Comparison of ENCODE assay signal across 13 mouse cellular contexts in the genomic region with DNA sequence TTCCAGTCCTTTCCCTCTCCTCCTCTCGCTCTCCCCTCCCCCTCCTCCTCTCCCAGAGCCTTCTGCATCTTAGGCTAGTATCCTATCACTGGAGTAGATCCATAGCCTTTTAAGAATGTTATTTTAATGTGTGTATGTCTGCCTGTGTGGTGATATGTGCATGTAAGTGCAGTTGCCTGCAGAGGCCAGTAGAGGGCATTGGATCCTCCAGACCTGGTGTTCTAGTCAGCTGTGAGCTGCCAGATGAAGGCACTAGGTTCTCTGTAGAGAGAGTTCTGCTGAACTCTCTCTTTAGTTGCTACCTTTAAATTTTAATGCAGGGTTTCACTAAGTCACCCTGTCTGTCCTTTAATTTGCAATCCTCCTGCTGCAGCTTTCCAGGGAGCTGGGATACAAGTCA.
DNase-seq lines count a peak whose midpoint lies in the region; TF ChIP-seq lines count a peak whose summit lies in the region.
"Had no signal": no experiment of that assay in that cellular context is flagged by ENCODE, and none has a peak within 500 bp of the region (broad histone marks: within the 10 kb centered on the region; RNA-seq: fewer than 3 reads in every experiment).

No protein-coding gene starts in this region.

- H3K4me1 ChIP-seq in bone marrow macrophage, adult 2 months (ENCODE audit: control insufficient read depth, insufficient read depth, low read length): peaks cover 29% of the 10 kb centered on the region

- H3K4me3 ChIP-seq in left cerebral cortex, adult 2 months: no peak overlapping the region
- H3K4me3 ChIP-seq in bone marrow macrophage, adult 2 months (ENCODE audit: insufficient read depth, low read length): no peak overlapping the region
- H3K4me3 ChIP-seq: embryonic facial prominence, embryonic 10.5 days; forebrain, embryonic 10.5 days; gastrocnemius, adult 2 months had no signal

- peak; percentile 19 for TF ChIP-seq CTCF in left cerebral cortex, adult 2 months (IDR thresholded peaks at IDR 0.05)
- peak; percentile 42; the same call in 1 of the 2 replicates for TF ChIP-seq CTCF in bone marrow macrophage, adult 2 months (IDR thresholded peaks at IDR 0.05; ENCODE audit: low read depth, low read length)

- DNase-seq in left cerebral cortex, adult 2 months (ENCODE audit: extremely low spot score in 1 of 2, low spot score in 2 of 2): no peak
- no peak for DNase-seq in left cerebral cortex, postnatal 4 days
- DNase-seq in 3134 (ENCODE audit: extremely low read depth, insufficient read length, low spot score) (peak; percentile 20), A20 (ENCODE audit: low read depth, low spot score) (peak; percentile 59)
- DNase-seq in urinary bladder, postnatal 36 days (ENCODE audit: low spot score in 2 of 2): no peak
- no peak for DNase-seq in yolk sac, embryonic 10.5 days (ENCODE audit: low spot score)
- DNase-seq in gastrocnemius, postnatal 10 days: no peak
- DNase-seq: cerebellum, adult 8-10 months; gastrocnemius, adult 2 months; right cerebral cortex, postnatal 14 days had no signal

- TF ChIP-seq POLR2A in bone marrow macrophage, adult 2 months (IDR thresholded peaks at IDR 0.05; ENCODE audit: borderline replicate concordance, low read depth, low read length): no peak

- H3K27ac ChIP-seq in left cerebral cortex, adult 2 months: no peak overlapping the region
- no peak overlapping the region for H3K27ac ChIP-seq in bone marrow macrophage, adult 2 months (ENCODE audit: insufficient read depth, low read depth, low read length)
- H3K27ac ChIP-seq: embryonic facial prominence, embryonic 10.5 days; forebrain, embryonic 10.5 days; gastrocnemius, adult 2 months had no signal

- intact Hi-C loops in left cerebral cortex, adult 2 months (cut with DNase I): no loop called here
- intact Hi-C loops in left cerebral cortex, postnatal 4 days (cut with DNase I): no loop called here

Comparison
In these comparisons a context has a peak if more than half of its experiments do, and no peak if none do; other contexts are left out.
1. DNase-seq: peak in 3134 (single experiment) and A20 (single experiment); none in left cerebral cortex, adult 2 months (0 of 2), left cerebral cortex, postnatal 4 days (single experiment), urinary bladder, postnatal 36 days (0 of 2), yolk sac, embryonic 10.5 days (single experiment) and gastrocnemius, postnatal 10 days (single experiment).